Mouse (Mus musculus) liver, postnatal 0 days (tissue): ENCODE measurements around the gene Trim15. TPM values are rescaled to one million over a fixed set of nuclear protein-coding genes. Genes with fewer than 3 reads are reported as not detected.

Source experiments
- ATAC-seq: fragments of 200-750 bp; cut with Nextera tagmentation; 2 replicates; pipeline ENCODE4 v1.8.0; 2017; ENCODE audit warnings: mild to moderate bottlenecking, moderate library complexity
- DNase-seq: peaks from one replicate; pipeline ENCODE4 v3.0.0-alpha.2; 2016
- H3K27ac ChIP-seq: fragments of 300-500 bp; sonication (generic); 2 replicates; pipeline ENCODE4 v1.5.1; 2014; ENCODE audit warnings: antibody characterized with exemption, moderate library complexity, mild to moderate bottlenecking, low read depth
- H3K27me3 ChIP-seq: fragments of 300-500 bp; sonication (generic); 2 replicates; pipeline ENCODE4 v1.6.1; 2014; ENCODE audit warnings: low read length, control low read depth, mixed read lengths; ENCODE audit not compliant: insufficient read depth
- H3K36me3 ChIP-seq: fragments of 300-500 bp; sonication (generic); replicated peaks from 2 replicates; pipeline ENCODE4 v1.6.1; 2014; ENCODE audit warnings: mild to moderate bottlenecking, control low read depth, low read length, moderate library complexity, mixed read lengths; ENCODE audit not compliant: insufficient read depth
- H3K4me1 ChIP-seq: fragments of 300-500 bp; sonication (generic); 2 replicates; pipeline ENCODE4 v1.6.1; 2014; ENCODE audit warnings: antibody characterized with exemption, mild to moderate bottlenecking, control low read depth; ENCODE audit not compliant: insufficient read depth
- H3K4me2 ChIP-seq: fragments of 300-500 bp; sonication (generic); 2 replicates; pipeline ENCODE4 v1.6.1; 2014; ENCODE audit warnings: low read depth, mild to moderate bottlenecking, low read length, moderate library complexity, mixed read lengths
- H3K4me3 ChIP-seq: fragments of 300-500 bp; sonication (generic); 2 replicates; pipeline ENCODE4 v1.5.1; 2014; ENCODE audit warnings: low read depth, low read length
- H3K9ac ChIP-seq: fragments of 300-500 bp; sonication (generic); replicated peaks from 2 replicates; pipeline ENCODE4 v1.6.1; 2014; ENCODE audit warnings: mild to moderate bottlenecking, moderate library complexity
- H3K9me3 ChIP-seq: fragments of 300-500 bp; sonication (generic); 2 replicates; pipeline ENCODE4 v1.6.1; 2016; ENCODE audit warnings: mild to moderate bottlenecking, control low read depth, low read length, mixed read lengths
- CTCF ChIP-seq: sonication (generic); IDR thresholded peaks from 2 replicates; pipeline ENCODE4 v1.5.1; 2016; ENCODE audit warnings: antibody characterized with exemption, low read depth
- EP300 ChIP-seq: IDR thresholded peaks from 2 replicates; pipeline ENCODE4 v1.6.1; 2016; ENCODE audit warnings: antibody characterized with exemption, low read depth, mild to moderate bottlenecking
- WGBS: fragments of 180-500 bp; shearing (Covaris S2); extraction: QIAGEN DNeasy Blood & Tissue Kit; methylation state at CpG from one replicate; pipeline ENCODE4 v1.1.7; 2014; ENCODE audit not compliant: insufficient replicate concordance; 5-methylcytosine and 5-hydroxymethylcytosine counted together
- polyA plus RNA-seq: library from polyadenylated mRNA; unstranded; fragments of >200 nt; fragmentation: Nextera tagmentation; extraction: Ambion mirVana; gene quantifications from 2 replicates; pipeline ENCODE4 v1.2.1, GENCODE M21; 2015

Trim15 gene
- polyA plus RNA-seq, 1 experiment from 2014 or later, result 0.12 TPM

DNA sequence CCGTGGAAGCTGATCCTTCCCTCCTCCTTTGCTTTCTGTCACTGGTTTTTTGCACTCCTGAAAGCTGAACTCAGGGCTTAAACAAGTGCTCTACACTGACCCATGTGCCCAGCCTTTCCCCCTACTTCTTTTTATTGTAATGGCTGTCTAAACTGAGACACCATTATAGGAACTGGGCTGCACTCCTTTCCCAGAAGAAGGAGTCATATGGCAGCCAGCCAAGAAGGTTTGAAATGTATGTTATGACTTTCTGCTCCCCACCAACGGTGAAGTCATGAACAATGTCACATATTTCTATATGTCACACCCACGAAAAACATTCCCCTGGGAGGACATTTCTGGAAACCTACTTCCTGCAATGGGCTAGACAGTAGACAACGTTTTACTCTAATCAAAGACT, 7.6 kb upstream of the Trim15 start:
- Histone ChIP-seq H3K4me1 (no peaks in the 10 kb centered on the region), H3K27ac (no peak overlapping the region), H3K9ac (no peak overlapping the region), H3K9me3 (no peaks in the 10 kb centered on the region), H3K36me3 (peaks cover 32% of the 10 kb centered on the region), H3K27me3 (no peaks in the 10 kb centered on the region), H3K4me3 (no peak overlapping the region), H3K4me2 (peak overlapping the region; percentile 1; the same call in 1 of the 2 replicates)
- WGBS, result 61% methylated on average over 4 of the region's 4 CpGs
- DNase-seq, result no peak
- TF ChIP-seq CTCF (no peak), EP300 (no peak)
- no peak for ATAC-seq

DNA sequence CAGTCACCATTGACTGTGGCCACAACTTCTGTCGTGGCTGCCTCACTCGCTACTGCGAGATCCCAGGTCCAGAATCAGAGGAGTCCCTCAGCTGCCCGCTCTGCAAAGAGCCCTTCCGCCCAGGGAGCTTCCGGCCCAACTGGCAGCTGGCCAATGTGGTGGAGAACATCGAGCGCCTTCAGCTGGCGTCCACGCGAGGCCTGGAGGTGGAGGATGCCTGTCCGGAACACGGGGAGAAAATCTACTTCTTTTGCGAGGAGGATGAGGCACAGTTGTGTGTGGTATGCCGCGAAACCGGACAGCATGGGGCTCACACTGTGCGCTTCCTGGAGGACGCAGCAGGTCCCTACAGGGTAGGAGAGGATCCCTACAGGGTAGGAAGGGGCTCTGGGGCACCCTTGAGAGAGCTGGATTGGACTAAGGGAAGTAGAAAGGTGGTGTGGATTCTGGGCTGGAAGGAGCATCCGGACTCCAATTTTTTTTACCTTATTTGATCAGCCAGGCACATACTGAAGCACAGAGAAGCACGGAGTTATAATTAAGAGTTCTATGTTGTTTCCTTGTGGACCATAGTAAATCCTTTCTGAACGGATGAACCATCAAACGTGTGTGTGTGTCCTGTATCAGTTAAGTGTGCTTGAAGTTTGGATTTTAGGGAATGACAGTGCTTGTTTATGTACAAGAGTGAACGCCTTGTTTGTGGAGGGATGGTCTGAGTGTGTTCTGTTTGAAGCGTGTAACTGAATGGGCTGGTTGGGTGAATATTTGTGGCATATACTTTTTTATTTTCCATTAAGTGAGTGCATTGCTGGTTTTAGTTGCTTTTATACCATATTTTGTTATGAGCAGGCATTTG, 3.2 kb upstream of the Trim15 start:
- 57% methylated on average over 25 of the region's 25 CpGs for WGBS
- Histone ChIP-seq H3K27me3 (peaks cover 16% of the 10 kb centered on the region; the same call in 1 of the 2 replicates), H3K4me2 (peak overlapping the region; percentile 59), H3K27ac (peak overlapping the region; percentile 91), H3K4me1 (peaks cover 15% of the 10 kb centered on the region), H3K4me3 (peak overlapping the region; percentile 54), H3K9me3 (no peaks in the 10 kb centered on the region), H3K36me3 (peaks cover 26% of the 10 kb centered on the region), H3K9ac (peak overlapping the region; percentile 73)
- DNase-seq (peak; percentile 77), ATAC-seq (peak; percentile 40)
- TF ChIP-seq EP300 (no peak), CTCF (no peak)

DNA sequence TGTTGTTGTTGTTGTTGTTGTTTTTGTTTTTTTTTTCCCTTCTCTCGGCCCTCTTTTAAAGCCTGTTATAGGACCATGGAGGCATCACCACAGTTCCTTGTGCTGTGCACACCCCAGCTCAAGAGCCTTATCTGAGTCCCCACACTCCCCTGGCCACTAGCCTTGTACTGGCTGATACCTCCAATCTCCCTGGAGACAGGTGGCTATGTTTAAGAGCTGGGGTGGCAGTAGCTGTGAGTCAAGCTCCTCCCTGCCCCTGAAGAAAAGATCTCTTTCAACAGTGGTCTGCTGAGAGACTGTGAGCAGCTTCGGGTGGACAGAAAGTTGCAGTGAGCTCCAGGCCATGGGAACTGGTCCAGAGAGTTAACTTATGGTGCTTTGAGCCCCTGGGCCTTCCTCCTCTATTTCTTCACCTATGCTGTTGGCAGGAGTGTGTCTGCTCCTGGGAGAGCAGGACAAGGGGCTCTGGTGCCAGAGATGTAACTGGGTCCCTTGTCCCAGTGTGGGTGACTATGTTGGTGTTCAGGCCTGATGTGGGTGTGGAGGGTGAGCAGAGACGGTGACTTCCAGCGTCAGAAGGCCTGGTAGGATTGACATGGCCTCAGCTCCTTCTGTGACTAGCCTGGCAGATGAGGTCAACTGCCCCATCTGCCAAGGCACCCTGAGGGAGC, 2.4 kb upstream of the Trim15 start, which contains the start of gene Trim10:
Gene Trim10, plus strand, starts transcription at position 291 of the 671 bp plus-strand sequence.
- H3K36me3 ChIP-seq, result peaks cover 21% of the 10 kb centered on the region
- H3K27me3 ChIP-seq, result peaks cover 20% of the 10 kb centered on the region; the same call in 1 of the 2 replicates
- peak; percentile 98 for ATAC-seq
- H3K9ac ChIP-seq, result peak within 1 kb of the TSS; percentile 73
- peak within 1 kb of the TSS; percentile 59 for H3K4me2 ChIP-seq
- TF ChIP-seq CTCF (no peak), EP300 (peak; percentile 100)
- WGBS, result 38% methylated on average over 4 of the region's 4 CpGs
- peak within 1 kb of the TSS; percentile 91 for H3K27ac ChIP-seq
- H3K4me3 ChIP-seq, result peak within 1 kb of the TSS; percentile 54
- no peaks in the 10 kb centered on the region for H3K9me3 ChIP-seq
- peak; percentile 81 for DNase-seq
- H3K4me1 ChIP-seq, result peaks cover 15% of the 10 kb centered on the region

DNA sequence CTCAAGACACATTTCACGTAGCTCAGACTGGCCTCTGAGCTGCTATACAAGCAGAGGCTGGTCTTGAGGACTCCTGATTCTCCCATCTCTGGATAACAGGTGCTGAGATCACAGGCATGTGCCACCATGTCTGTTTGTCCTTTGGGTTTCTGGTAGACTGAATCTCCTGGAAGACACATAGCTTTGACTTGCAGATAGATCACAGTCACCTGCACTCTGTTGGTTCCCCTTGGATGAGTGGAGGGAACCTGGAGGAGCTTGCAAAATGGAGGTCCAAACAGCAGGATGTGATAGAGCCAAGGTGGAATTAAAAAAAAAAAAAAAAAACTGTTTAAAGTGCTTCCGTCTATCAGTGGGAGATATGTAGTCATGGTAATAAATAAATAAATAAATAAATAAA, 1.8 kb upstream of the Trim15 start:
- WGBS, result 69% methylated on average over 2 of the region's 2 CpGs
- ATAC-seq, result no peak
- Histone ChIP-seq H3K9me3 (no peaks in the 10 kb centered on the region), H3K27ac (peak overlapping the region; percentile 78), H3K4me2 (peak overlapping the region; percentile 49), H3K27me3 (peaks cover 20% of the 10 kb centered on the region; the same call in 1 of the 2 replicates), H3K36me3 (peaks cover 16% of the 10 kb centered on the region; the same call in 1 of the 2 replicates), H3K4me1 (peaks cover 15% of the 10 kb centered on the region), H3K9ac (no peak overlapping the region), H3K4me3 (no peak overlapping the region)
- TF ChIP-seq EP300 (no peak), CTCF (no peak)
- DNase-seq, result no peak

DNA sequence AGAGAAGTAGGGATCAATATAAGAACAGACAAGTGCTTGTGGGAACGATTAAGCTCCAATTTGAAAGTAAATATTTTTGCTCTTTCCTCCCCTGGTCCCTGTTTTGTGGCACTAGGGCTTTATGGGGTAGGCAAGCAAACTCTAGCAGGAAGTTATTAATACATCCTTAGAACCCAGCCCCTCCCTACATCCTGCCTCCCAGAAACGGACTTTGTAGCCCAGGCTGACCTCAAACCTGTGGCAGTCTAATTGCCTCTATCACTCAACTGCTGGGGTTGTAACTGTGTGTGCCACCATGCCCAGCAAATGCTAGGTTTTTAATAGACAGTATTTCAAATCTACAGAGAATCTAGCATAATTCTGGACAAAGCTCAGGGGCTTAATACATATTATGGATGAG, 5.3 kb downstream of the Trim15 start:
- Histone ChIP-seq H3K9ac (no peak overlapping the region), H3K36me3 (peaks cover 19% of the 10 kb centered on the region), H3K4me2 (no peak overlapping the region), H3K9me3 (no peaks in the 10 kb centered on the region), H3K27me3 (peaks cover 14% of the 10 kb centered on the region; the same call in 1 of the 2 replicates), H3K27ac (no peak overlapping the region), H3K4me1 (peaks cover 1% of the 10 kb centered on the region), H3K4me3 (no peak overlapping the region)
- ATAC-seq (no peak), DNase-seq (no peak)
- WGBS, result 23% methylated on average over 2 of the region's 2 CpGs
- TF ChIP-seq EP300 (no peak), CTCF (no peak)

DNA sequence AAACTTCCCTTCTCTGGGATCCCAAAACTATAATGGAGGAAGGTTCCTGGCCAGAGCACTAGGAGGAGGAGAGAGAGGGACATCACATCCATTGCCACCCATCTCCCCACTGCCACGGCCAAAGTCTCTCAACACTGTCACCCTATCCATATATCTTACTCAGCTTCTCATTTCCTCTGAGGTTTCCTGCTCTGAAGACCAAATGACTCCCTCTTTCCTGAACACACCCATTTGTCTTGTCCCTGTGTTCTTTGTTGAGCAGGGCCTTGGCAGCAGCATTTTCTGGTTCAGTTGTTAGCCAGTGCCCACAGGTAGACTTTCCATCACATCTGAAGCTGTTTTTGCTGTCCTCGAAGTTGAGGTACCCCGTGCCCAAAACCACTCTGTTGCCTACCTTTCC, 8.8 kb downstream of the Trim15 start:
- Histone ChIP-seq H3K4me2 (no peak overlapping the region), H3K36me3 (peaks cover 33% of the 10 kb centered on the region), H3K4me1 (no peaks in the 10 kb centered on the region), H3K27me3 (no peaks in the 10 kb centered on the region), H3K9ac (no peak overlapping the region), H3K27ac (no peak overlapping the region), H3K9me3 (no peaks in the 10 kb centered on the region), H3K4me3 (no peak overlapping the region)
- no peak for ATAC-seq
- WGBS, result 65% methylated on average over 3 of the region's 3 CpGs
- no peak for TF ChIP-seq CTCF
- no peak for TF ChIP-seq EP300
- no peak for DNase-seq
